Mouse (Mus musculus) subcutaneous adipose tissue, adult 2 months (tissue): ENCODE results near the gene C9. TPM values are rescaled to one million over a fixed set of nuclear protein-coding genes. Genes with fewer than 3 reads are reported as not detected.

Experiments
- polyA plus RNA-seq: library from polyadenylated mRNA; depleted of rRNA; stranded (reverse); fragments of >200 nt; gene quantifications from 2 replicates; pipeline ENCODE4 v1.2.3, GENCODE M21; 2012; ENCODE audit warnings: low replicate concordance; rRNA removed

Gene C9
- 0.06 TPM in 1 of 2 replicates, not detected in the other for polyA plus RNA-seq

DNA sequence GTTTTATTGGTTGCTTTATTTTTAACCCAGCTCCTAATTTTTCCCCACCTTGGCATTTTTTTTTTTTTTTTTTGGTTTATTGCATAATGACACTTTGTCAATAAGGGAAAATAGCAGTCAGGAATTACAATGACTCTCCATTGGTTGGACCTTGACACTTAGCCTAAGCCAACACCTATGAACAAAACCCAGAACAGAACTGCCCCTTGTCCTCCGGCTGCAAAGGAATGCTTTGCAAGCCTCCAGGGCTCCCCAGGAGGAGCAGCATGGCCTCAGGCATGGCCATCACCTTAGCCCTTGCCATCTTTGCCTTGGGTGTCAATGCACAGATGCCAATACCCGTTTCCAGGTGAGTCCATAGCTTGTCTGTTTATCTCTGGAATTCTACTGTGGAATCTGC, at the start of gene C9:
C9 (plus strand) TSS at position 193 of the 400 bp plus-strand sequence.

DNA sequence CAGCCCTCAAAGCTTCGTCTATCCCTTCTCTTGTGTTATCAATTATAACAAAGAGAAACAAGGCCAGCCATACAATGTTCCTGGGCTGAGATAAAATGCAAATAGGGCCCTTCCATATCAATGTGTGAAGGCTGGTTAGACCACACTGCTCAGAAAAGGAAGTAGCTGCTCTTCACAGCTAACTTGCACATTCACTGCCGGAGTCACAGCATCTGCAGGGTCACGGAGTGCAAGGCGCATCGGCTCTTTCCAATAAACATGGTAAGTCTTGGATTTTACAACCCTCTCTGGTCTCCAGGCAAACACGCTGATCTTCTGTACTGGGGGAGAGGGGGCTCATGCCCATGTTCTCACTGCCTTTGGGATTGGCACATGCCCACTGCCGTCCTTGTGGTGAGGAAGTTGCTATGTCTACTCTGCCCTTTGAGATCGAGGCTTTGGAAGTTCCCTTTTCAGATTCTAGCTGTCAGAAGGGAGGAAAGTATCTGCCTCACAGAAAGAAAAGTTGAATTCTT, 77.6 kb downstream of the C9 start, which contains the start of gene Fyb:
Fyb (plus strand) TSS at position 201 of the 515 bp plus-strand sequence.

Other genes starting within 250 kb of the C9 start
- 48.5 and 82.6 TPM in 2 replicates for gene Dab2, start 145.5 kb upstream of the C9 start, polyA plus RNA-seq
- gene Fyb, start 77.5 kb downstream of the C9 start, polyA plus RNA-seq = 34.8 and 37.8 TPM in 2 replicates